Mouse (Mus musculus) spleen, postnatal 4 days (tissue): ENCODE data around the gene Cd70.

ENCODE experiments used
- DNase-seq, 2 experiments: peaks; one replicate each; pipeline ENCODE4 v3.0.0; 2022; ENCODE audit warnings: low spot score in 2 of 2

Gene Cd70

GRCm38 (mm10) chr17:57148994-57149803, at the start of gene Cd70:
Gene Cd70, minus strand, starts transcription at chr17:57149777.
- DNase-seq, result no peak

- no peak for DNase-seq
These were observed 48.7 kb upstream of the Cd70 start for GRCm38 (mm10) chr17:57198252-57198651.

DNA sequence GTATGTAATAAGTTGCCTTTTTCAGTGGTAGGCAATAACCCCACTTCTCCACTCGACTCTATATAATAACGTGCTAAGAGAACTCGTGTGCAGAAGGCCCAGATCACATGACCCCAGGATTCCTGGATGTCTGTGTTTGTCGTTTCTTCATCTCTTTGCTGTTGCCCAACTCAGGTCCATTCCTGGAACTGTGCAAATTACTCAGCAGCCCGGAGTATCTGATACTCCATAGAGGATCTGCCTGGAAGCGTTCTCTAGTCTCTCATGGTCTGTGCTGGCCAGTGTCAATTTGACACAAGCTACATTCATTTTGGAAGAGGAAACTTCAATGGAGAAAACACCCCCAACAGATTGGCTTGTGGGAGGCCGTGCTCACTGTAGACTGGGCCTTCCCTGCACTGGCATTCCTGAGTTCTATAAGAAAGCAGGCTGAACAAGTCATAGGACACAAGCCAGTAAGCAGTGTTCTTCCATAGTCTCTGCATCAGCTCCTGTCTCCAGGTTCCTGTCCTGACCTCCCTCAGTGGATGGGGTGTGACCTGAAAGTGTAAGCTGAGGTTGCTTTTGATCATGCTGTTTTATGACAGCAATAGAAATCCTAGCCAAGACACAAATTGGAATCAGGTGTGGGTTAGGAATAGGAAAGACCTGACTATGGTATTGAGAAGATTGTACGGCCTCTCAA, 45.9 kb upstream of the Cd70 start:
- DNase-seq, result no peak

- DNase-seq, result no peak
These were observed 45.2 kb upstream of the Cd70 start for GRCm38 (mm10) chr17:57194771-57195170.

- peak; percentile 50 to 73 for DNase-seq
These were observed 44.5 kb upstream of the Cd70 start, which contains the start of gene Tnfsf14 for GRCm38 (mm10) chr17:57194041-57194507. Gene Tnfsf14, minus strand, starts transcription at chr17:57194177.

DNA sequence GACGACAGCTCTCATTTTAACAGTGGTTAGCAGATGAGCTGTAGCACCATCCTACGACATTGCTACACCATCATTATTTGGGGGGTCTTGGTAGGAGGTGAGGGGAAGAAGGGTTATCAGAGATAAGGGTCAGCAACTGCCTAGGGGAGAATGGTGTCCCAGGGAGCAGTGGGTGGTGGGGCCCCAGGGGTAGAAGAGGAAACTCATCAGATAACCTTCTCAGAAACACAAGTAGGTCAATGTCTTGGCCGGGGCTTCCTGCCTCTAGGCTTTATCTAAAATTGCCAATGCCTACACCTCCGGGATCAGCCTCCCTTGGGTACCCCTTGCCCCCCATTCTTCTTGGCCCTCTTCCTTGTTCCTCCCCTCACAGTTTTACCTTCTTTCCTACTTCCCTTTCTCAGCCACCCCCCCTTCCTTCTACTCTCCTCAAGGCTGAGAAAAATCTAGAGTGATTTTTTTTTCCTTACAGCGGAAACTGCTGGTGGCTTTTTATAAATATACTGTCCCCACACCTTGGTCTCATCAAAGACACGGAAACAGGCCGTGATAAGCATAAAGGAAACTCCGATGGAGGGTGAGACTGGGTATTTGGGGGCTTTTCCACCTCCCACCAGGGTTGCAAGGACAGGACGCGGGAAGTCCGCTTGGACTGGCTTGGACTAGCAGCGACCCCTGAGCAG, 39.1 kb upstream of the Cd70 start:
- DNase-seq, result no peak

DNA sequence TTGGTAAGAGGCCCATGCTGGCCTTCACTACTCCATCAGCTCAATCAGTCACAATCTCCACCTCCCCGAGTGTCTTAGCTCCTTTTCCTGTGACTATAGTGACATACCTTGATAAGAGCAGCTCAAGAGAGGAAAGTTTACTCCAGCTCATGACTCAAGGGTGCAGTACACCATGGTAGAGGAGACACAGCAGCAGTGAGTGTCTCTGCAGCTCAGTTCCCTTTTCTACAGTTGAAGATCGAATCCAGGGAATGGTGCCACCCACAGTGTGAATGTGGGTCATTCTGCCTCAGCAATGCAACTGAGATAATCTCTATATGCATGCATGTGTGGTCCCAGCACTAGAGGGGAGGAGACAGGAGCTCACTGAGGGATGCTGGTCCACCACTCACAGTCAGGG, 36.1 kb upstream of the Cd70 start:
- no peak for DNase-seq

GRCm38 (mm10) chr17:57182871-57183270, 33.3 kb upstream of the Cd70 start:
- no peak for DNase-seq

DNA sequence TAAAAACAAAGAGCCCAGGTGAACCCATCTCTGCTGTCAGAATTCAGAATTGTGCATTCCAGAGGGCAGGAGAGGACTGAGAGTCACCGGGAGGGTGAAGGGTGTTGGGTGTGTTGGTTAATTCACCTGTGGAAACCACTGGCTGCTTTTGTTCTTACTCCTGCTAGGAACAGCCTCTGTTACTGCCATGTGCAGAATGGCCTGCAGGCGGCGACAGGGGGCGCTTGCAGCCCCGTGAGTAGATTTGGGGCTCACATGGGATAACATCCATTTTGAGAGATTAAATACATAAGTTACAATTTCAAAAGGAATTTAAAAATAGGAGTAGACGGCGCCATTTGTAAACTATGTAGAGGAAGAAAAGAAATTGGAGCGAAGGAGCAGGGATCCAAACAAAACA, 30.8 kb upstream of the Cd70 start:
- DNase-seq, result peak; percentile 25 to 69

GRCm38 (mm10) chr17:57173351-57173750, 23.8 kb upstream of the Cd70 start:
- DNase-seq, result no peak

DNA sequence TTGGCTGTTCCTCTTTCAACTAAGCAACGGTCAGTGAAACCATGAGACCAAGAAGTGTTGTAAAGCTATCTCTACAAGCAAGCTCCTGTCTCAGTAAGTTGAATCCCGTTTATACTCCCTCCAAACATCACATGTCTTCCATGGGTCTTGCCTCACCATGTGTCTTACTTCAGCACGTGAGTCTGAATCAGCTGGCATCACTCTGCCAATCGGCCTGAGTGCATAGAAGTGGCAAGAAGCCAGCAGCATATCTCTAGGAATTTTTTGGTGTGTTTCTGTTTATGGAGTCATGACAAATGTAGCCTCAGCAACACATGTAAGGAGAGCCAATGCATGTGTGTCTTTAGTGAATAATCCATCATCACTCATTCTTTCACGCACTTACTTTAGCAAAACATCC, 22.8 kb upstream of the Cd70 start:
- no peak for DNase-seq

- DNase-seq, result no peak
These were observed 21.2 kb upstream of the Cd70 start for GRCm38 (mm10) chr17:57170616-57171260.

DNA sequence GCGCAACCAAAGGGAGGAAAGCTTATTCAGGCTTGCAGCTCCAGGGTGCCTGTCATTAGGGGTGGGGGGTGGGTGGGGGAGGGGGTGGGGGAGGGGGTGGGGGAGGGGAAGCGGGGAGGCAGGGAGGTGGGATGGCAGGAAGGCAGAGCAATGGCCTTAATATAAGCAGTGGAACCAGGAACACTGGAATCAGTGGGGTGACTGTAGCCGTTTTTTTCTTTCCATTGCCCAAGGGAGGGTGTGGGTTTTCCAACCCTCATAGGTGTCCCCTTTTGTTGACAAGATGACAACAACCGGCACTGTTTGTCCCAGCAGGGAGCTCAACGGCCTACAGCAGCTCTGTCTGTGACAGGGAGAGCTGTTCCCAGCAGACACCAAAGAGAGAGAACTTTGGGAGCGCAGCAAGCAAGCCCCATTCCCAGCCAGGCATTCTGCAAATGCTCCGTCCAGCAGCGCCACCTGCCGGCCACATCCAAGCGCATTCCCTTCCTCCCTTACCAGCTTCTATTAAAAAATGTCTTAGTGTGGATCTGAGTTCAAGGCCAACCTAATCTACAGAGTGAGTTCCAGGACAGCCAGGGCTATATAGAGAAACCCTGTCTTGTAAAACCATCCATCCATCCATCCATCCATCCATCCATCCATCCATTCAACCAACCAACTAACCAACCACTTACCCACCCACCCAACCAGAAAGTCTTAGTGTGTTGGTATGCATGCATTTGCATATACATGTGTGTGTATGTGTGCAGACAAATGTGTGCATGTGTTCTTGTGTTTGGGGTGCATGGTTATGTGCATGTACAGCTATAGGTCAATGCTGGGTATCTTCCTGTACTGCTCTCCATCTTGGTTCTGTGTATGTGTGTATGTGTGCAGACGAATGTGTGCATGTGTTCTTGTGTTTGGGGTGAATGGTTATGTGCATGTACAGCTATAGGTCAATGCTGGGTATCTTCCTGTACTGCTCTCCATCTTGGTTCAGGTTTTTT, 17.5 kb upstream of the Cd70 start:
- peak; percentile 78 to 94 for DNase-seq

- no peak for DNase-seq
These were observed 4.2 kb upstream of the Cd70 start for GRCm38 (mm10) chr17:57153787-57154186.

- no peak for DNase-seq
These were observed 3.4 kb upstream of the Cd70 start for GRCm38 (mm10) chr17:57153006-57153405.

- no peak for DNase-seq
These were observed 1.2 kb downstream of the Cd70 start for GRCm38 (mm10) chr17:57148343-57148742.

- DNase-seq, result no peak
These were observed 4.5 kb downstream of the Cd70 start for GRCm38 (mm10) chr17:57145115-57145514.

DNA sequence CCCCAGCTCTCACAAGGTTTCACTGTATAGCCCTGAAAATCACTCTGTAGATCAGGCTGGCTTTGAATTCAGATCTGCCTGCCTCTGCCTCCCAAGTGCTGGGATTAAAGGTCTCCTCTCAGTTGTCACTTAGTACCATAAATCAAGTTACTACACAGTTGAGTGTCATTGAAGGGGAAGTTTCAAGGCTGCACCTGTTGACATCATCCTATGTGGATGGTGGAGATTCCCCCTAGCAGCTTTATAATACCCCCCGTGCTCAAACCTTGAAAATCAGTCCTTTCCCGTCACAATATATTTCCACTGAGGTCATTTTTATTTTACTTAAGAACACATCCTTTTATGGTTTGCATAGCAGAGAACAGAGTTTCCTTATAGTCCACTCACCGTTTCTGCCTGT, 5.9 kb downstream of the Cd70 start:
- no peak for DNase-seq

DNA sequence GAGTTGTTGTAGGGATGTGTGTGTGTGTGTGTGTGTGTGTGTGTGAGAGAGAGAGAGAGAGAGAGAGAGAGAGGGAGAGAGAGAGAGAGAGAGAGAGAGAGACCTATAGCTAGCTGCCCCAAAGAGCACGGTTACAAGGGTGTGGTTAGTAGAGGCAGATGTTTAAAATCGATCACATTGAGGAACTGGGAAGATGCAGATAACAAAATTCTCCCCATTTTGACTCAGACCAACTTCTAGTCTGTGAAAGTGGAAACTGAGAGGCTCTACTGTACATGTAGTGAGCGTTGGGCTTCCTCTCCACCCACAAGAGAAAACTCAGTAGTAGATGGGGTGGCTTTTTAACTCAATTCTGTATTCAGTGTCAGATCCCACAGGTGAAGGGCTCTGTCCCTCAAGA, 9.9 kb downstream of the Cd70 start:
- DNase-seq, result no peak

DNA sequence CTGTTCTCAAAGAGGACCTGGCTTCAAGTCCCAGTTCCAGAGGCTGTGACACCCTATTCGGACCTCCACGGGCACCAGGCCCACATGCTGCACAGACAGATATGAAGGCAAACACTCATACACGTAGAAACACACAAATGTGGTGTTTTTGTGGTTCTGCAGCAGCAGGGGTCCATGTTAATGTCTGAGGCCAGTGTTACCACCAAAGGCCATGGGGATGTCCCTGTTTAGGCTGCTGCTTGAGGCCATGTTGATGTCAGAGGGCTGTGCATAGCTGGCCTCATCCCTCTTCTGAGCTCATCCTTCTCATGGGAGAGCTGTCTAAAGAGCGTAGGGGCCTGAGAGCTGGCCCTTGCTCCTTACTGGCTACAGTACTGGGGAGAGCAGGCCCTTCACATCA, 10.9 kb downstream of the Cd70 start:
- DNase-seq, result no peak

GRCm38 (mm10) chr17:57135635-57136034, 13.9 kb downstream of the Cd70 start:
- DNase-seq, result no peak
